Mouse (Mus musculus) G1E (cell line): ENCODE results near the gene Lmbrd1. TPM values are rescaled to one million over a fixed set of nuclear protein-coding genes. Genes with fewer than 3 reads are reported as not detected.
"Not testable (repeated sequence)": the region's sequence is repeated elsewhere in the genome, so short reads cannot be mapped to it uniquely, and the experiment has no call there.

ENCODE experiments used
- ATAC-seq: 2 replicates; pipeline ENCODE4 v1.8.0; 2016; ENCODE audit warnings: mild to moderate bottlenecking; ENCODE audit not compliant: insufficient number of reproducible peaks, poor library complexity, low FRiP score, severe bottlenecking; ENCODE audit errors: extremely low read depth
- DNase-seq: peaks from one replicate; pipeline ENCODE4 v3.0.0; 2012; ENCODE audit warnings: low spot score
- H3K27me3 ChIP-seq: 2 replicates; pipeline ENCODE4 v1.6.1; 2012; ENCODE audit warnings: mild to moderate bottlenecking, low read length, inconsistent platforms; ENCODE audit not compliant: insufficient read depth
- H3K36me3 ChIP-seq: replicated peaks from 2 replicates; pipeline ENCODE3; 2012; ENCODE audit warnings: mild to moderate bottlenecking, inconsistent platforms
- H3K4me1 ChIP-seq: 2 replicates; pipeline ENCODE4 v1.6.1; 2012; ENCODE audit warnings: low read depth, low read length, inconsistent platforms, mixed read lengths; ENCODE audit not compliant: insufficient read depth
- H3K4me3 ChIP-seq: 2 replicates; pipeline ENCODE4 v1.5.1; 2012; ENCODE audit warnings: low read depth, mild to moderate bottlenecking, inconsistent platforms, low read length, moderate library complexity, mixed read lengths
- H3K9me3 ChIP-seq: replicated peaks from 2 replicates; pipeline ENCODE4 v1.6.1; 2012; ENCODE audit warnings: inconsistent platforms
- CTCF ChIP-seq: IDR thresholded peaks from 2 replicates; pipeline ENCODE4 v1.5.1; 2012; ENCODE audit warnings: low read depth, low read length, inconsistent platforms, mixed read lengths
- GATA1 ChIP-seq: IDR thresholded peaks from 2 replicates; pipeline ENCODE4 v1.6.1; 2012; ENCODE audit warnings: borderline replicate concordance, low read length, inconsistent platforms, mixed read lengths
- GATA2 ChIP-seq: IDR thresholded peaks from 2 replicates; pipeline ENCODE4 v1.6.1; 2012; ENCODE audit warnings: low read depth, low read length, inconsistent platforms, borderline replicate concordance
- POLR2AphosphoS5 ChIP-seq: IDR thresholded peaks from 2 replicates; pipeline ENCODE4 v1.6.1; 2012; ENCODE audit warnings: low read depth, low read length, inconsistent platforms; ENCODE audit not compliant: insufficient replicate concordance
- TAL1 ChIP-seq: conservative IDR thresholded peaks from 2 replicates; pipeline ENCODE4 v1.6.1; 2012; ENCODE audit warnings: low read depth, low read length, inconsistent platforms, mixed read lengths
- polyA plus RNA-seq: library from polyadenylated mRNA; stranded (reverse); fragments of >175 nt; gene quantifications from 2 replicates; pipeline ENCODE4 v1.2.3, GENCODE M21; 2012
- total RNA-seq, 2 experiments: library from RNA; stranded (forward) in 1 of 2; stranded (reverse) in 1 of 2; fragments of 200-1000 nt in 1 of 2; fragments of >200 nt in 1 of 2; fragmentation: Nextera tagmentation in 1 of 2; gene quantifications; 2 replicates each; pipeline ENCODE4 v1.2.3; 2014 to 2017

Lmbrd1 gene
- total and polyA plus RNA-seq, 3 experiments = 5.9 to 139 (median 46.5) TPM

- no peak overlapping the region for H3K4me3 ChIP-seq
- DNase-seq = no peak
- peaks cover 42% of the 10 kb centered on the region for H3K36me3 ChIP-seq
- no peaks in the 10 kb centered on the region for H3K9me3 ChIP-seq
- no peaks in the 10 kb centered on the region for H3K27me3 ChIP-seq
- ATAC-seq = no peak
- no peaks in the 10 kb centered on the region for H3K4me1 ChIP-seq
- TF ChIP-seq POLR2AphosphoS5 (no peak), GATA2 (no peak), GATA1 (no peak), CTCF (no peak), TAL1 (no peak)
Measured at GRCm38 (mm10) chr1:24766466-24766865, 88.0 kb downstream of the Lmbrd1 start.

GRCm38 (mm10) chr1:24767197-24767596, 88.8 kb downstream of the Lmbrd1 start:
- H3K36me3 ChIP-seq = peaks cover 37% of the 10 kb centered on the region
- not testable (repeated sequence) for ATAC-seq, DNase-seq, H3K4me3 ChIP-seq, H3K4me1 ChIP-seq, H3K27me3 ChIP-seq, H3K9me3 ChIP-seq

GRCm38 (mm10) chr1:24773642-24774041, 95.2 kb downstream of the Lmbrd1 start:
- Histone ChIP-seq H3K9me3 (no peaks in the 10 kb centered on the region), H3K4me1 (no peaks in the 10 kb centered on the region), H3K4me3 (no peak overlapping the region), H3K27me3 (no peaks in the 10 kb centered on the region), H3K36me3 (no peaks in the 10 kb centered on the region)
- ATAC-seq = no peak
- DNase-seq = no peak
- TF ChIP-seq GATA2 (no peak), TAL1 (no peak), CTCF (no peak), GATA1 (no peak), POLR2AphosphoS5 (no peak)

- no peak for ATAC-seq
- DNase-seq = no peak
- TF ChIP-seq TAL1 (no peak), CTCF (no peak), GATA2 (no peak)
- H3K4me1 ChIP-seq = no peaks in the 10 kb centered on the region
- H3K4me3 ChIP-seq = no peak overlapping the region
- no peaks in the 10 kb centered on the region for H3K36me3 ChIP-seq
- no peaks in the 10 kb centered on the region for H3K9me3 ChIP-seq
- H3K27me3 ChIP-seq = no peaks in the 10 kb centered on the region
Measured at GRCm38 (mm10) chr1:24776576-24776975, 98.1 kb downstream of the Lmbrd1 start.

- H3K4me1 ChIP-seq = no peaks in the 10 kb centered on the region
- no peak for TF ChIP-seq GATA1
- TF ChIP-seq GATA2 = no peak
- no peak for TF ChIP-seq POLR2AphosphoS5
- TF ChIP-seq CTCF = no peak
- no peak for TF ChIP-seq TAL1
- H3K4me3 ChIP-seq = no peak overlapping the region
- no peaks in the 10 kb centered on the region for H3K36me3 ChIP-seq
- ATAC-seq = no peak
- no peaks in the 10 kb centered on the region for H3K27me3 ChIP-seq
- no peaks in the 10 kb centered on the region for H3K9me3 ChIP-seq
- no peak for DNase-seq
Measured at GRCm38 (mm10) chr1:24793168-24793567, 114.7 kb downstream of the Lmbrd1 start.

GRCm38 (mm10) chr1:24807971-24808370, 129.5 kb downstream of the Lmbrd1 start:
- H3K9me3 ChIP-seq, H3K27me3 ChIP-seq, H3K36me3 ChIP-seq, H3K4me3 ChIP-seq, ATAC-seq, DNase-seq, H3K4me1 ChIP-seq: not testable (repeated sequence)

Other genes starting within 250 kb of the Lmbrd1 start
- gene Col19a1, start 91.2 kb upstream of the Lmbrd1 start, total RNA-seq (2014; fragmentation: Nextera tagmentation) = not detected in 2 replicates
- 0.06 and 0.22 TPM in 2 replicates for gene Col19a1, start 91.2 kb upstream of the Lmbrd1 start, total RNA-seq (2017)
- gene Col19a1, start 91.2 kb upstream of the Lmbrd1 start, polyA plus RNA-seq = not detected in 2 replicates